Mouse (Mus musculus) forebrain, embryonic 14.5 days (tissue): ENCODE data around the gene Fam168b. TPM values are rescaled to one million over a fixed set of nuclear protein-coding genes. Genes with fewer than 3 reads are reported as not detected.

Experiments used
- ATAC-seq: fragments of 200-750 bp; cut with Nextera tagmentation; 2 replicates; pipeline ENCODE4 v1.8.0; 2017; ENCODE audit warnings: mild to moderate bottlenecking, moderate library complexity
- DNase-seq: peaks from one replicate; pipeline ENCODE4 v3.0.0-alpha.2; 2015; ENCODE audit warnings: low spot score
- H3K27ac ChIP-seq: fragments of 300-500 bp; sonication (generic); 2 replicates; pipeline ENCODE4 v1.5.1; 2014; ENCODE audit warnings: low read depth, mild to moderate bottlenecking, control low read depth, low read length, moderate library complexity
- H3K27me3 ChIP-seq: fragments of 300-500 bp; sonication (generic); replicated peaks from 2 replicates; pipeline ENCODE4 v1.6.1; 2014; ENCODE audit warnings: low read length, control low read depth, mixed read lengths; ENCODE audit not compliant: control insufficient read depth, insufficient read depth
- H3K36me3 ChIP-seq: fragments of 300-500 bp; sonication (generic); 2 replicates; pipeline ENCODE4 v1.6.1; 2014; ENCODE audit warnings: low read length, control low read depth; ENCODE audit not compliant: control insufficient read depth, insufficient read depth
- H3K4me1 ChIP-seq: fragments of 300-500 bp; sonication (generic); 2 replicates; pipeline ENCODE4 v1.6.1; 2014; ENCODE audit warnings: antibody characterized with exemption, low read length, control low read depth; ENCODE audit not compliant: control insufficient read depth, insufficient read depth
- H3K4me2 ChIP-seq: fragments of 300-500 bp; sonication (generic); 2 replicates; pipeline ENCODE4 v1.6.1; 2014; ENCODE audit warnings: mild to moderate bottlenecking, control low read depth, low read length
- H3K4me3 ChIP-seq: fragments of 300-500 bp; sonication (generic); 2 replicates; pipeline ENCODE4 v1.5.1; 2014; ENCODE audit warnings: low read depth, low read length, control low read depth
- H3K9ac ChIP-seq: fragments of 300-500 bp; sonication (generic); 2 replicates; pipeline ENCODE4 v1.6.1; 2014; ENCODE audit warnings: mild to moderate bottlenecking, low read length, control low read depth, moderate library complexity
- H3K9me3 ChIP-seq: fragments of 300-500 bp; sonication (generic); replicated peaks from 2 replicates; pipeline ENCODE4 v1.6.1; 2016; ENCODE audit warnings: low read length, control low read depth, mixed read lengths; ENCODE audit not compliant: control insufficient read depth
- WGBS: fragments of 180-500 bp; shearing (Covaris S2); extraction: QIAGEN DNeasy Blood & Tissue Kit; methylation state at CpG from one replicate; pipeline ENCODE4 v1.1.7; 2014; 5-methylcytosine and 5-hydroxymethylcytosine counted together
- polyA plus RNA-seq: library from polyadenylated mRNA; unstranded; fragments of >200 nt; fragmentation: Nextera tagmentation; extraction: Ambion mirVana; gene quantifications from 2 replicates; pipeline ENCODE4 v1.2.1, GENCODE M21; 2014

Fam168b gene
- polyA plus RNA-seq, 1 experiment from 2014 or later: 81.8 TPM

DNA sequence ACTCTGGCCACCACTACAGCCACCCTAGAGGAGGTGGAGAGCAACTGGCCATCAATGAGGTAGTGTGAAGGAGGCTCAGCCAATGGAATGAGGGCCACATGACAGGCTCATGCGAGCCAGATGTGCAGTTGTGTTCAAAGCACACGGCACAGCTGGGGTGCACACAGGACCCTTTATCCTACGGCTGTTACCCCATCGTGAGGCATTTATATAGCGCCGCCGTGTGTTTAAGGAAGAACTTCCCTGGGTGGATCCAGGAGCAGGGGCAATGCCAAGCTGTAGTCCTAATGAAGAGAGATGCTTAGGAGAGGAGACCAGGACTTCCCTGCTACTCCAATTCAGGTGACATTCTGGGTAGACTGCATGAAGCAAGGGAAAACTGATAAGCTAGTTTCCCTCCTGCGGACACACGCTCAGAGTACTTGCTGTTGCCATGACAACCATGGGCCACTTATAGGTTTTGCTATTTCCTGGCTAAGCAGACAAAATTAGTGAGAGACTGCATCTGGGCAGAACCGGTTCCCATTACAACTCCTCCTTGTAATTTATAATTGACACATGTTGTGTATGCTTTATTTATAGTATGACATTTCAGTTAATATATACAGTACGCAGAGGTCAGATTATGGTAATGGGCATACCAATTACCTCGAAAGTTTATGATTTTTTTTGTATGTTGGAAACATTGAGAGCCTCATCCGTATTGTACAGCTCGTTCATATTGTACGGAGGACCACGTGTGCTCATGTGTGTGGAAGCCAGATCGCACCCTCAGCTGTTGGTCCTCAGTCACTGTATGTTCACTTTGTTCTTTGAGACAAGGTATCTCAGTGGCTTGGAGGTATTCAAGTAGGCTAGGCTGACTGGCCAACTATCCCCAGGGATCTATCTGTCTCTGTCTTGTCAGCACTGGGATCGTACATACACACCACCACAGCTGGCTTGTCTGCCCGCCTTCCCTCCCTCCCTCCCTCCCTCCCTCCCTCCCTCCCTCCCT lies 49.3 kb downstream of the Fam168b start:
- peak; percentile 74 for DNase-seq
- no peak overlapping the region for H3K9ac ChIP-seq
- H3K9me3 ChIP-seq: no peaks in the 10 kb centered on the region
- H3K27me3 ChIP-seq: no peaks in the 10 kb centered on the region
- peak; percentile 69 for ATAC-seq
- no peaks in the 10 kb centered on the region for H3K36me3 ChIP-seq
- no peak overlapping the region for H3K4me3 ChIP-seq
- 78% methylated on average over 18 of the region's 19 CpGs for WGBS
- H3K4me1 ChIP-seq: peaks cover 3% of the 10 kb centered on the region; the same call in 1 of the 2 replicates
- H3K4me2 ChIP-seq: no peak overlapping the region
- H3K27ac ChIP-seq: 0 out of 2 replicates have a peak overlapping the region, but pooled peaks have one; percentile 33

DNA sequence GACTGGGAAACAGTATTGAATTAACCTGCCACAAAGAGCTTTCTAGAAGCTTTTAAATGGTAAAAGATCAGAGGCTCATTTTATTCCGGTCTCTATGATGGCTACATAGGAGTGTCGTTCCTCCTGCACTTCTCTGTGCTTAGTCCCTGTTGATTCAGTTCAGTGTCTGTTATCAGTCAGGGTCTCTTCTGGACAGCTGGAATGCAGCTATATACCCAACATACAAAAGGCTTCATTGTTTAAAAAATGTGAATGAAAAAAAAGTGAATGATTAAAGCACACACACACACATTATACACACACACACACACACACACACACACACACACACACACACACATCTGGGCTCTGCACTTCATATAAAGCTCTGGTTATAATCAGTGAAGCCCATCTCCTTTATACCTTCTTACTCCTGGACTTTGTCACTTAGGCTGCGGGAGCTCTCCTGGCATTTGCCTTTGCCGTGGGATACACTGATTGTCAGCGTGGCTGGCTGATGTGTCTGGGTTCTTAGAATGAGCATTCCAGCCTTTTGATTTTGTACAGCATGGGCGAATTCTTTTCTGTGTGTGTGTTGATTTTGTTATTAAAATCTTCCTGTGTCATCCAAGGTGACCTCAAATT lies 59.2 kb downstream of the Fam168b start:
- no peaks in the 10 kb centered on the region for H3K4me1 ChIP-seq
- H3K4me2 ChIP-seq: no peak overlapping the region
- no peak overlapping the region for H3K9ac ChIP-seq
- no peak overlapping the region for H3K4me3 ChIP-seq
- H3K27ac ChIP-seq: no peak overlapping the region
- no peak for DNase-seq
- no peaks in the 10 kb centered on the region for H3K27me3 ChIP-seq
- ATAC-seq: no peak
- no peaks in the 10 kb centered on the region for H3K9me3 ChIP-seq
- H3K36me3 ChIP-seq: no peaks in the 10 kb centered on the region
- WGBS: 72% methylated on average over 6 of the region's 6 CpGs

DNA sequence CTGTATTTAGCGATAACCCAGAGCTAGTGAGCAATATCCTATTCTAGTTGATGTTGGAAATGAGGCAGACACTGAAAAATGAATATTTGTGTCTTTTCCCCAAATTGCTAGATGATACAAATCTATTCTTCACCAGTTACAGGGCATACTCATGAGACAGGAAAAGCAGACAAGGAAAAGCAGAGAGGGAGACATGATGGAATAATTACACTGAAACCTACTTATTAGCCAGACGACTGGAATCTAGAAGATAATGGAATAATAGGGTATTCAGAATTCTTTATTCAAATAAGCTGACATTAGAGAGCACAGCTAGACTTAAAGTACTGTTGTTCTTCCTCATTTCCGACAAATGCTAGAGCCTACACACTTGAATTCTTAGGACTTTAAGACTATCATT lies 67.0 kb downstream of the Fam168b start:
- Histone ChIP-seq H3K36me3 (no peaks in the 10 kb centered on the region), H3K27me3 (no peaks in the 10 kb centered on the region), H3K9me3 (no peaks in the 10 kb centered on the region), H3K9ac (no peak overlapping the region), H3K4me3 (no peak overlapping the region), H3K4me2 (no peak overlapping the region), H3K4me1 (no peaks in the 10 kb centered on the region), H3K27ac (no peak overlapping the region)
- no peak for ATAC-seq
- 77% methylated on average over 3 of the region's 3 CpGs for WGBS
- peak; percentile 19 for DNase-seq

DNA sequence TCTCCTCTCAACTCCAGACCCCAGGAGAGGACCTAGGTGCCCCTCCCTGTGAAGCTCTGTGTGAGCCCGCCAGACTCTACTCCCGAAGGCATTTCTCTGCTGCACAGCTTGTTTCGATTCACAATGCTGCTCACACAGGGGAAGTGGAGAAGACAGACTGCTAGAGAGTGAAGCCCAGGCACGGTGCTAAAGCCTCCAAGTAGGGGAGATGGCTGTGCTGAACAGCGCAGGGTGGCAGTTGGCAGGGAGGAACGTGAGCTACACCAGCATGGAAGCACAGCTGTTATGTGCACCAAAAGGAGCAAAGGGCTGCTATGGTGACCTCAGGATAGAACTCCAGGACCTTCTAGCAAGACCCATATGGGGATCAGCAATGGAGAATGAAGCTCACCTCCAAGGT lies 74.0 kb downstream of the Fam168b start:
- Histone ChIP-seq H3K36me3 (no peaks in the 10 kb centered on the region), H3K27ac (no peak overlapping the region), H3K4me2 (no peak overlapping the region), H3K4me3 (no peak overlapping the region), H3K27me3 (no peaks in the 10 kb centered on the region), H3K9me3 (no peaks in the 10 kb centered on the region), H3K9ac (no peak overlapping the region), H3K4me1 (no peaks in the 10 kb centered on the region)
- DNase-seq (no peak), ATAC-seq (no peak)
- WGBS: 66% methylated on average over 6 of the region's 6 CpGs

DNA sequence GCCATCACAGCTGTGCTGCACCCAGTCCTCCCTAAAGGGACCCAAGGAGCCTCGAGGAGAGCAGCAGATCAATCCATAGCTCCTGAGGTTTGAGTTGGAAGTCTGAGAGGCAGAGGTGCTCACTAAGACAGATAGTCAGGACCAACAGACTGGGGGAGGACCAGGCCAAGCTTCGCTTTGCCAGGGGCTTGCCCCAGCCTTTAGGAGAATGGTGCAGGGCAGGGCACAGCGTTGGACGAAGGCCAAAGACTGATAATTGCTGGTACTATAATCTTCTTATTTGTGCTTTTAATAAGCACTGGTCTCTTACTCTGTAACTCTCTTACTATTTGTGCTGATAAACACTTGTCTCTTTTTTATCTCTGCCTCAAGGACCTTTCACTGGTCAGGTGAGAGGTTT lies 75.0 kb downstream of the Fam168b start:
- H3K36me3 ChIP-seq: no peaks in the 10 kb centered on the region
- no peak overlapping the region for H3K4me2 ChIP-seq
- no peaks in the 10 kb centered on the region for H3K9me3 ChIP-seq
- WGBS: 72% methylated on average over 4 of the region's 4 CpGs
- DNase-seq (no peak), ATAC-seq (no peak)
- no peak overlapping the region for H3K27ac ChIP-seq
- H3K9ac ChIP-seq: no peak overlapping the region
- no peak overlapping the region for H3K4me3 ChIP-seq
- no peaks in the 10 kb centered on the region for H3K27me3 ChIP-seq
- no peaks in the 10 kb centered on the region for H3K4me1 ChIP-seq

DNA sequence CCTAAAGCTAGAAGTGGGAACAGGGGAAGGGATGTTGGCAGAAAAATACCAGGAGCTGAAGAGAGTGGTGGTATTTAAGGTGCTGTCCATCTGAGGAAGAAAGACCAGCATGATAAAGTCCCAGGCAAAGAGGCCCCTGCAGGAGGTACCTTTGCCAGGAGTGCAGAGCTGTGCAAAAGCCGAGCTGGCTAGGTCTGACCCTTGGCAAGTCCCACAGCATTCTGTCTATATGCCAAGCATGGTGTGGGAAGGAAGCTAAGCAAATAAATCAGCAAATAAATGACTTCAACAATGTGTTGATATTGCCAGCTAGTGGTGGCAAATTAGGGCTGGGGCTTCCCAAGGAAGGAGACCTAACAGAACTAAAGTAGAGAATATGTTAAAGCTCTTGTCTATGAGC lies 76.0 kb downstream of the Fam168b start:
- DNase-seq (no peak), ATAC-seq (no peak)
- H3K27me3 ChIP-seq: no peaks in the 10 kb centered on the region
- no peak overlapping the region for H3K9ac ChIP-seq
- no peaks in the 10 kb centered on the region for H3K4me1 ChIP-seq
- H3K27ac ChIP-seq: no peak overlapping the region
- WGBS: 72% methylated on average over 1 of the region's 1 CpGs
- H3K9me3 ChIP-seq: no peaks in the 10 kb centered on the region
- no peak overlapping the region for H3K4me3 ChIP-seq
- H3K36me3 ChIP-seq: no peaks in the 10 kb centered on the region
- H3K4me2 ChIP-seq: no peak overlapping the region

Other genes starting within 250 kb of the Fam168b start
- gene Plekhb2, start 6.9 kb upstream of the Fam168b start, polyA plus RNA-seq: 60.0 and 70.5 TPM in 2 replicates